Mouse (Mus musculus): ENCODE results near the gene Crtc2. TPM values are rescaled to one million over a fixed set of nuclear protein-coding genes. Genes with fewer than 3 reads are reported as not detected.

Crtc2 gene
- polyA plus RNA-seq, 1 experiment, result 34.3 TPM

DNA sequence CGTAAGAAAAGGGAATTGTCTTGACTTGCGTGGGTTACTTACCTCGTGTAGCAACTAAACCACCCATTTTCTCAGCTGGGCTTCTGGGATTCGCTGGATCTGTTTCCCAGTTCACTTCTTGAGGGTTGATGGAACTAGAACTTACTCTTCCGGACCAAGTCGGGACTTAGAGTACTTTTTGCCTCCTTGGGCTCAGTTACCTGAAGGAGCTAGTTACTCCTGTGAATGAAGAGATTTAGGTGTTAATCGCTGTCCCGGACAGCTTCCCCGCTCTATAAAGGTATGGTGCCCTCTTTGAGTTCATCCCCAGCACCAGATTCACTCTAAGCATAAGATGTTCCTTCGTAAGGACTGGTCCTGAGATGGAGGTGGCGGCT is 40.1 kb downstream of the Crtc2 start:
- no peak for TF ChIP-seq CTCF (IDR thresholded peaks at IDR 0.05; ENCODE audit: borderline replicate concordance, insufficient read depth, low read length)
- TF ChIP-seq POLR2A (IDR thresholded peaks at IDR 0.05; ENCODE audit: low read depth, low read length), result no peak
- peaks cover 2% of the 10 kb centered on the region; the same call in 1 of the 2 replicates for H3K4me1 ChIP-seq (ENCODE audit: control insufficient read depth, insufficient read depth, low read length)
- H3K4me3 ChIP-seq (ENCODE audit: insufficient read depth, low read length), result peak overlapping the region; percentile 98
- peak overlapping the region; percentile 68 for H3K27ac ChIP-seq (ENCODE audit: insufficient read depth, low read length)

DNA sequence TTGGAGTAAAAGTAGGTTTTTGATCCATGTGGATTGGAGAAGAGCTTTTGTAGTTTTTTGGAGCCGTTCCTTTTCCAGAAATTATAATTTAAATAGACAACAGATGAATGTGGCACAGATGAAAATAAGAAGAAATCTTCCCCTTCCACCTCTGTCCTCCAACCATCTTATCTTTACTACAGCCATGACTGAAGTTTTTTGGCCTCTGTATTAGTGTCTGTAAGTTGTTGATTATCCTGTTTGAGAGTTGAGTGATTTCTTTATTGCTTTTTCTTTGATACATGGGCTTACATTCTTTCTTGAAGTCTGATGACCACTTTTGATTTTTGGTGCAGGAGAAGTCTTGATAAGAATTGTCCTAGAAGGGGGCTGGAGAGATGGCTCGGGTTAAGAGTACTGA is 40.7 kb downstream of the Crtc2 start:
- Histone ChIP-seq H3K4me1 (ENCODE audit: control insufficient read depth, insufficient read depth, low read length) (peaks cover 2% of the 10 kb centered on the region; the same call in 1 of the 2 replicates), H3K27ac (ENCODE audit: insufficient read depth, low read length) (no peak overlapping the region), H3K4me3 (ENCODE audit: insufficient read depth, low read length) (peak overlapping the region; percentile 98)
- TF ChIP-seq POLR2A (IDR thresholded peaks at IDR 0.05; ENCODE audit: low read depth, low read length), result no peak
- no peak for TF ChIP-seq CTCF (IDR thresholded peaks at IDR 0.05; ENCODE audit: borderline replicate concordance, insufficient read depth, low read length)

DNA sequence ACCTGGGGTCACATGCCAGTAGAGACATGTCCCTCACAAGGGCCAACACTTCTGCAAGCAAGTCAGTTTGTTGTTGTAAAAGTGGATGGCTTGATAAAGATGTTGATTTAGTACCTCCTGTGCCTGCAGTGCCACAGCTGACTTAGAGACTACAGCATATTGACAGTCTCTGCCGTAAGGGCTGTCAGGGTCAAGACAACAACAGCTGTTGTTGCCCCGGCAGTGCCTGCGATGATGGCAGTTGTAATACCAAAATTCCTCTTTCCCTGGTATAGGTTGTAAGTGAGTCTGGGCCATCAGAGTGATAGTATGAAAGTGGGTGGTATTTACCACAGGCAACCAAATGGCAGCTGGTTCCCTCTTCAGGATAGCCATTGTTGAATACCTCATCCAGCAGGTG is 51.8 kb downstream of the Crtc2 start:
- no peak overlapping the region for H3K4me3 ChIP-seq (ENCODE audit: insufficient read depth, low read length)
- H3K27ac ChIP-seq (ENCODE audit: insufficient read depth, low read length), result no peak overlapping the region
- no peaks in the 10 kb centered on the region for H3K4me1 ChIP-seq (ENCODE audit: control insufficient read depth, insufficient read depth, low read length)
- TF ChIP-seq CTCF (IDR thresholded peaks at IDR 0.05; ENCODE audit: borderline replicate concordance, insufficient read depth, low read length), result no peak
- TF ChIP-seq POLR2A (IDR thresholded peaks at IDR 0.05; ENCODE audit: low read depth, low read length), result no peak

DNA sequence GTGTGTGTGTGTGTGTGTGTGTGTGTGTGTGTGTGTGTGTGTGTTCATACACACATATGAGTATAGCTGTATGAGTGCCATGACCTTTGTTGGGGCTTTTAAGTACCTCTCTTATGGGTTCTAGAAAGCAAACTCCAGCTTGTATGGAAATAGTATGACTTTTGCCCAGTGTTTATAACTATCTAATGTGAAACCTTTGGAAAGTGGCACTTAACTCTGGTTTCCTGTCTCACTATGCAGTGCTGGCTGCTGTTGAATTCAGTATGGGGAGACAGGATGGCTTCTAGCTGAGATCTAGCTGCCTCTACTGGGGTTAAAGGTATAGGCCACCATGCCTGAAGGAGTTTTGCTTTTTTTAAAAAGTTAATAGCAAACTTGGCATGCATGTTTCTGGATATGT is 55.6 kb downstream of the Crtc2 start:
- H3K4me1 ChIP-seq (ENCODE audit: control insufficient read depth, insufficient read depth, low read length), result no peaks in the 10 kb centered on the region
- TF ChIP-seq POLR2A (IDR thresholded peaks at IDR 0.05; ENCODE audit: low read depth, low read length) (no peak), CTCF (IDR thresholded peaks at IDR 0.05; ENCODE audit: borderline replicate concordance, insufficient read depth, low read length) (no peak)
- H3K27ac ChIP-seq (ENCODE audit: insufficient read depth, low read length), result no peak overlapping the region
- no peak overlapping the region for H3K4me3 ChIP-seq (ENCODE audit: insufficient read depth, low read length)

DNA sequence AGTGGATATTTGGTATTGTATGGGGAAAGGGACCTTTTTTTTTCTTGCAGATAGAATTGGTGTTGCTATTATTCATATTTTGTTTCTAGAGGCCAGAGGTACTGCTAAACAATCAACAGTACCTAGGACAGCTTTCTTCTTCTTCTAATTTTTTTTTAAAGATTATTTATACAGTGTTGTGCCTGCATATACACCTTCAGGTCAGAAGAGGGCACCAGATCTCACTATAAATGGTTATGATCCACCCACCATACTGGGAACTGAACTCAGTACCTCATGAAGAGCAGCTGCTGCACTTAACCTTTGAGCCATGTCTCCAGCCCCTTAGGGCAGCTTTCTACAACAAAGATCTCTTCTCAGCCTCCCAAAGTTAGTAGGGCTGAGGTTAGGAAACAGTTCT is 59.4 kb downstream of the Crtc2 start:
- Histone ChIP-seq H3K4me3 (ENCODE audit: insufficient read depth, low read length) (no peak overlapping the region), H3K27ac (ENCODE audit: insufficient read depth, low read length) (no peak overlapping the region), H3K4me1 (ENCODE audit: control insufficient read depth, insufficient read depth, low read length) (no peaks in the 10 kb centered on the region)
- TF ChIP-seq CTCF (IDR thresholded peaks at IDR 0.05; ENCODE audit: borderline replicate concordance, insufficient read depth, low read length) (no peak), POLR2A (IDR thresholded peaks at IDR 0.05; ENCODE audit: low read depth, low read length) (no peak)

Other genes starting within 250 kb of the Crtc2 start
- 110 and 114 TPM in 2 replicates for gene 4933434E20Rik, start 202.5 kb upstream of the Crtc2 start, polyA plus RNA-seq (2011; ENCODE audit: insufficient read length, low read depth, missing spikeins)
- 241 and 256 TPM in 2 replicates for gene Ubap2l, start 201.5 kb upstream of the Crtc2 start, polyA plus RNA-seq (2011; ENCODE audit: insufficient read length, low read depth, missing spikeins)
- 498 and 523 TPM in 2 replicates for gene Tpm3, start 181.5 kb upstream of the Crtc2 start, polyA plus RNA-seq (2011; ENCODE audit: insufficient read length, low read depth, missing spikeins)
- 0.86 and 0.99 TPM in 2 replicates for gene Nup210l, start 150.0 kb upstream of the Crtc2 start, polyA plus RNA-seq (2011; ENCODE audit: insufficient read length, low read depth, missing spikeins)
- gene Rps27, start 40.5 kb upstream of the Crtc2 start, polyA plus RNA-seq (2011; ENCODE audit: insufficient read length, low read depth, missing spikeins), result 36.9 and 264 TPM in 2 replicates
- gene Rab13, start 40.5 kb upstream of the Crtc2 start, polyA plus RNA-seq (2011; ENCODE audit: insufficient read length, low read depth, missing spikeins), result 32.1 and 33.5 TPM in 2 replicates
- 47.1 and 47.5 TPM in 2 replicates for gene Jtb, start 22.6 kb upstream of the Crtc2 start, polyA plus RNA-seq (2011; ENCODE audit: insufficient read length, low read depth, missing spikeins)
- gene Creb3l4, start 10.7 kb upstream of the Crtc2 start, polyA plus RNA-seq (2011; ENCODE audit: insufficient read length, low read depth, missing spikeins), result 2.0 and 2.3 TPM in 2 replicates
- gene Slc39a1, start 6.0 kb upstream of the Crtc2 start, polyA plus RNA-seq (2011; ENCODE audit: insufficient read length, low read depth, missing spikeins), result 253 and 312 TPM in 2 replicates
- gene Dennd4b, start 11.0 kb downstream of the Crtc2 start, polyA plus RNA-seq (2011; ENCODE audit: insufficient read length, low read depth, missing spikeins), result 6.8 and 10.3 TPM in 2 replicates
- 63.1 and 70.0 TPM in 2 replicates for gene Gatad2b, start 39.0 kb downstream of the Crtc2 start, polyA plus RNA-seq (2011; ENCODE audit: insufficient read length, low read depth, missing spikeins)
- 9.0 and 20.0 TPM in 2 replicates for gene Slc27a3, start 135.8 kb downstream of the Crtc2 start, polyA plus RNA-seq (2011; ENCODE audit: insufficient read length, low read depth, missing spikeins)
- 39.5 and 40.0 TPM in 2 replicates for gene Ints3, start 179.5 kb downstream of the Crtc2 start, polyA plus RNA-seq (2011; ENCODE audit: insufficient read length, low read depth, missing spikeins)
- 0.18 TPM in 1 of 2 replicates, not detected in the other for gene Npr1, start 211.7 kb downstream of the Crtc2 start, polyA plus RNA-seq (2011; ENCODE audit: insufficient read length, low read depth, missing spikeins)
- 82.1 and 97.0 TPM in 2 replicates for gene Ilf2, start 222.0 kb downstream of the Crtc2 start, polyA plus RNA-seq (2011; ENCODE audit: insufficient read length, low read depth, missing spikeins)
- 87.6 and 102 TPM in 2 replicates for gene Snapin, start 236.9 kb downstream of the Crtc2 start, polyA plus RNA-seq (2011; ENCODE audit: insufficient read length, low read depth, missing spikeins)